ENCODE assay signal across 17 mouse cellular contexts in the genomic region with DNA sequence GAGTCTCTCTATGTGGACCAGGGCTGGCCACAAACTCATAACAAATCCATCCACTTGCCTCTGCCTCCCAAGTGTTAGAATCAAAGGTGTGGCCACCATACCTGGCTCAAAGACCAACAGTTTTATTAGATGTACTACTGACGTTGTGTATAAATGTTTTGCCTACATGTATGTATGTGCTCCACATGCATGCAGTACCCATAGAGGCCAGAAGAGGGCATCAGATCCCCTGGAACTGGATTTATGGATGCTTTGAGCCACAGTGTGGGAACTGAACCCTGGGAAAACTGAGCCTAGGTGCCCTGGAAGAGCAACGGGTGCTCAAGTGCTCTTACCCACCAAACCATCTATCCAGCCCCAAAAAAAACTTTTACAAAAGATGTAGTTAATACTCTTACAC. TPM values are rescaled to one million over a fixed set of nuclear protein-coding genes. Genes with fewer than 3 reads are reported as not detected.
DNase-seq lines count a peak whose midpoint lies in the region; ATAC-seq and TF ChIP-seq lines count a peak whose summit lies in the region.
"Had no signal": no experiment of that assay in that cellular context is flagged by ENCODE, and none has a peak within 500 bp of the region (broad histone marks: within the 10 kb centered on the region; RNA-seq: fewer than 3 reads in every experiment).

No protein-coding gene starts in this region.

- in situ Hi-C loops in Patski (cut with MboI; ENCODE audit: low pct_unique_long_range_greater_than_20kb): loop anchor here (5.0 kb wide), 1 partner anchor 163 kb away; no protein-coding TSS in a partner anchor

- no peak overlapping the region for H3K4me3 ChIP-seq in hindbrain, postnatal 0 days (ENCODE audit: low read length)
- H3K4me3 ChIP-seq in hindbrain, embryonic 14.5 days (replicated peaks; ENCODE audit: low read length): no peak overlapping the region
- H3K4me3 ChIP-seq: embryonic facial prominence, embryonic 13.5 days; neural tube, embryonic 15.5 days had no signal

- peaks cover 34% of the 10 kb centered on the region; the same call in 1 of the 2 replicates for H3K36me3 ChIP-seq in hindbrain, postnatal 0 days (ENCODE audit: insufficient read depth, low read length)
- peaks cover 74% of the 10 kb centered on the region for H3K36me3 ChIP-seq in hindbrain, embryonic 14.5 days (replicated peaks; ENCODE audit: control insufficient read depth, insufficient read depth)

- 94% methylated on average over 2 of the region's 2 CpGs for WGBS in hindbrain, postnatal 0 days
- 98% methylated on average over 2 of the region's 2 CpGs for WGBS in hindbrain, embryonic 14.5 days

- H3K27ac ChIP-seq in hindbrain, postnatal 0 days: no peak overlapping the region
- no peak overlapping the region for H3K27ac ChIP-seq in hindbrain, embryonic 14.5 days
- H3K27ac ChIP-seq: embryonic facial prominence, embryonic 13.5 days; neural tube, embryonic 15.5 days had no signal

- H3K4me2 ChIP-seq in hindbrain, postnatal 0 days (ENCODE audit: low read depth, low read length): no peak overlapping the region
- H3K4me2 ChIP-seq in hindbrain, embryonic 14.5 days (replicated peaks): no peak overlapping the region
- H3K4me2 ChIP-seq: embryonic facial prominence, embryonic 13.5 days; midbrain, embryonic 11.5 days; neural tube, embryonic 15.5 days had no signal

- no peak for ATAC-seq in hindbrain, postnatal 0 days
- ATAC-seq in hindbrain, embryonic 14.5 days (ENCODE audit: low FRiP score): no peak
- no peak for ATAC-seq in Patski
- no peak for ATAC-seq in megakaryocyte, adult 5-6 weeks (ENCODE audit: poor library complexity, severe bottlenecking)
- ATAC-seq: forebrain, embryonic 14.5 days had no signal

- POLR2A ChIA-PET in Patski (lab: Charles Lee): no interaction called here

- peak; percentile 69 for TF ChIP-seq CTCF in hindbrain, postnatal 0 days (IDR thresholded peaks at IDR 0.05; ENCODE audit: low read depth)
- peak; percentile 72 for TF ChIP-seq CTCF in Patski (IDR thresholded peaks at IDR 0.05)

- peaks cover 3% of the 10 kb centered on the region for H3K4me1 ChIP-seq in hindbrain, postnatal 0 days (ENCODE audit: insufficient read depth, low read length)
- H3K4me1 ChIP-seq in hindbrain, embryonic 14.5 days (replicated peaks; ENCODE audit: control insufficient read depth, insufficient read depth, low read length): peaks cover 16% of the 10 kb centered on the region

- DNase-seq in hindbrain, postnatal 0 days (ENCODE audit: low spot score): peak; percentile 24
- DNase-seq in hindbrain, embryonic 14.5 days (ENCODE audit: low spot score): no peak
- DNase-seq in lung, postnatal 36 days: peak; percentile 11
- no peak for DNase-seq in lung, postnatal 14 days
- DNase-seq in Patski (ENCODE audit: low read depth, low spot score): no peak
- DNase-seq in retina, postnatal 7 days (ENCODE audit: low read depth, low spot score): peak; percentile 24
- DNase-seq in neural tube, embryonic 10.5 days (ENCODE audit: extremely low spot score, low spot score): no peak
- DNase-seq: adrenal gland, postnatal 36 days; cerebellum, adult 9-11 months; heart, postnatal 36 days; kidney, adult 9 months; thymus, adult 2 months had no signal

- H3K9ac ChIP-seq in hindbrain, postnatal 0 days (replicated peaks; ENCODE audit: low read length): no peak overlapping the region
- H3K9ac ChIP-seq in hindbrain, embryonic 14.5 days: no peak overlapping the region
- H3K9ac ChIP-seq: embryonic facial prominence, embryonic 13.5 days; neural tube, embryonic 15.5 days had no signal

- H3K27me3 ChIP-seq in hindbrain, postnatal 0 days (ENCODE audit: insufficient read depth, low read length): no peaks in the 10 kb centered on the region
- H3K27me3 ChIP-seq in hindbrain, embryonic 14.5 days (ENCODE audit: control insufficient read depth, insufficient read depth, low read length): no peaks in the 10 kb centered on the region
- no peaks in the 10 kb centered on the region for H3K27me3 ChIP-seq in Patski
- H3K27me3 ChIP-seq: embryonic facial prominence, embryonic 13.5 days; neural tube, embryonic 15.5 days had no signal

- CTCF ChIA-PET in Patski (lab: Charles Lee): interaction anchor here (0.6 to 1.5 kb wide), 3 partner anchors 12 to 29 kb away, joined by 3 to 5 read pairs (median 3); no protein-coding TSS in a partner anchor

- no peaks in the 10 kb centered on the region for H3K9me3 ChIP-seq in hindbrain, postnatal 0 days (ENCODE audit: low read length)
- H3K9me3 ChIP-seq in hindbrain, embryonic 14.5 days (ENCODE audit: control insufficient read depth, low read length): no peaks in the 10 kb centered on the region
- H3K9me3 ChIP-seq: neural tube, embryonic 15.5 days had no signal

RNA-seq across cellular contexts. Expression of a gene that starts 4.7 kb away (rescaled TPM):
- 81.9 and 94.4 TPM in 2 replicates for total RNA-seq in hindbrain, postnatal 0 days (2014; rRNA removed)
- polyA plus RNA-seq in hindbrain, postnatal 0 days (2015; fragmentation: Nextera tagmentation; extraction: Ambion mirVana): 107 and 108 TPM in 2 replicates
- 118 and 120 TPM in 2 replicates for polyA plus RNA-seq in hindbrain, embryonic 14.5 days (2014; fragmentation: Nextera tagmentation; extraction: Ambion mirVana)
- 37.5 TPM for polyA plus RNA-seq in Patski (2021)
- 77.9 and 78.1 TPM in 2 replicates for total RNA-seq in megakaryocyte, adult 5-6 weeks (2015)
- 92.5 and 94.1 TPM in 2 replicates for total RNA-seq in megakaryocyte, adult 5-6 weeks (2017)

RNA-seq across cellular contexts. Expression of a gene that starts 17.0 kb away (rescaled TPM):
- total RNA-seq in hindbrain, postnatal 0 days (2014; rRNA removed): 32.9 and 33.9 TPM in 2 replicates
- 37.5 and 38.3 TPM in 2 replicates for polyA plus RNA-seq in hindbrain, postnatal 0 days (2015; fragmentation: Nextera tagmentation; extraction: Ambion mirVana)
- 55.3 and 63.6 TPM in 2 replicates for polyA plus RNA-seq in hindbrain, embryonic 14.5 days (2014; fragmentation: Nextera tagmentation; extraction: Ambion mirVana)
- polyA plus RNA-seq in Patski (2021): 36.3 TPM
- total RNA-seq in megakaryocyte, adult 5-6 weeks (2015): 13.3 and 17.9 TPM in 2 replicates
- total RNA-seq in megakaryocyte, adult 5-6 weeks (2017): 25.6 and 32.2 TPM in 2 replicates

Comparison
In these comparisons a context has a peak if more than half of its experiments do, and no peak if none do; other contexts are left out.
1. DNase-seq: peak in hindbrain, postnatal 0 days (single experiment), lung, postnatal 36 days (single experiment) and retina, postnatal 7 days (single experiment); none in hindbrain, embryonic 14.5 days (single experiment), lung, postnatal 14 days (single experiment), Patski (single experiment) and neural tube, embryonic 10.5 days (single experiment).